Mouse (Mus musculus) frontal cortex, postnatal 14 days (tissue): ENCODE results near the gene Ano2.

Experiments used
- DNase-seq, 2 experiments: peaks; one replicate each; pipeline ENCODE4 v3.0.0; 2022; ENCODE audit warnings: low spot score in 2 of 2

Ano2 gene

GRCm38 (mm10) chr6:125914446-125914845, 224.2 kb downstream of the Ano2 start:
- DNase-seq = no peak

DNA sequence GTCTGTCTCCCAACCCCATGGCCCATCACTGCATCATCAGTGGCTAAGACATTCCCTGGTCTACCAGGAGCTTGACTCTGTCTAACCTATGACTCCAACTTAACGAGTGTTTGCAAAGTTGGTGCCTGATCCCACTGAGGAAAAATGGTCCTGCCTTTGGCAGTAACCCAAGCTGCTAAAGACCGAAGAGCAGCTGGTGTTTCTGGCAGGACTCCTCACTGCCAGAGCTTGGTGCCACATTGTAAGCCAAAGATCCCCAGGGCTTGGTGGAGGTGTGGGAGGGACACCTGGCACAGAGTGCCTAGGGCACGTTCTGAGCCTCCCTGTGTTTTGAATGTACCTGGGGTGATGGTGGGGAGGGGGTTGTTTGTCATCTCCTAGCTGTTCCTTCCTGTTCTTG, 232.5 kb downstream of the Ano2 start:
- no peak for DNase-seq

DNA sequence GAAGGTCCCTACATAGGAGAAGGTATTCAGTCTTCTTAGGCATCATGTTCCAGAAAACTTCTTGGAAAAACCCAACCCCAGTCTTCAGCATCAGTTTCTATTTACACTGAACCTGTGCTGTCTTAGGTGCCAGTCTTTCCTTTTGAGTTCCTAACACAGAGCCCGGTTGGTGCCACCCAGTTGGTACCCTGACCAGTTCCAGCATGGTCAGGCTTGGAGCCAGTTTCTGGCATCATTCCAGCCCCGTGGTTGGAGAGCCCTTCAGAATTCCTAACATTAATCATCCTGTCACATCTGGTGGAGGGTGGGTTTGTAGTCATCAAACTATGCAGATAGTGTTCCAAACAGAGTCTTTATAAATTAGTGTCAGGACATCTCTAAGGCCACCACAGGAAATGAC, 234.8 kb downstream of the Ano2 start:
- no peak for DNase-seq

DNA sequence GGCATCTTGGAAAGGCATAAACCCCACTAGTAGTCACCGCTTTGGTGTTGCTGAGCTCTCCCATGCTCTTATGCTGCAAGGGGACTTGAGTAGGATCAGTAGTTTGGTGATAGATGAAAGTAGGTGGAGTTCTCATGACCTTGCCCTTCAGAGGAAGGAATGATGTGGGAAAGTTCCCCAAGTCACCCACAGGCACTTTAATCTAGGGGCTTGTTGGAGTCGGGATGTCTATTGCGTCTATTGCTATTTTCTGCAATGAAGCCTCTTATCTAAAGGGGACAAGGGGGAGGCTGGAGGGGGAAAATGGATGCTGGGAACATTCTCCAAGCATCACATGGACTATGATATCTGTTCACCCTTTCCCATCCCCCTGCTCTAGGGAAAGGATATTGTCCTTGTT, 235.6 kb downstream of the Ano2 start:
- DNase-seq = no peak

- no peak for DNase-seq
Observed at GRCm38 (mm10) chr6:125931926-125932325, 241.7 kb downstream of the Ano2 start.

DNA sequence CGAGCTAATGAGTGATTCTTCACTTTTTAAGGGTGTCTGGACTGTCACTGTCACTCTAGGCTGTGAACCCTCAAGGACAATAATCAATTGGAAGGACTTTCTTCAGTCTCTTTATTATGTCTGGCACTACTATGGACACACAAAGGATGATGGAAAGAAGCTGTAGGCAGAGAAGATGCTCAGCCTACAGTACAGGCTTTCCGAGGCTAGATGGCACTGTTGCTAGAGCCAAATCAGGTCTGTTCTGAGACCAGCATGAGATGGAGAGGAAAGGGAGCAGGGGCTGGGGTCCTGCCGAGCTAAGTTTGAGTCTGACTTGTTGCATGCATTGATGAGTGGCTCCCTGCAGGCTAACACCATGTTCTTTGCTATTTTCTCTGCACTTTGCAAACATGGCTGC, 264.7 kb downstream of the Ano2 start:
- DNase-seq = peak; percentile 6 to 30

- DNase-seq = no peak
Observed at GRCm38 (mm10) chr6:125973551-125973950, 283.3 kb downstream of the Ano2 start.

DNA sequence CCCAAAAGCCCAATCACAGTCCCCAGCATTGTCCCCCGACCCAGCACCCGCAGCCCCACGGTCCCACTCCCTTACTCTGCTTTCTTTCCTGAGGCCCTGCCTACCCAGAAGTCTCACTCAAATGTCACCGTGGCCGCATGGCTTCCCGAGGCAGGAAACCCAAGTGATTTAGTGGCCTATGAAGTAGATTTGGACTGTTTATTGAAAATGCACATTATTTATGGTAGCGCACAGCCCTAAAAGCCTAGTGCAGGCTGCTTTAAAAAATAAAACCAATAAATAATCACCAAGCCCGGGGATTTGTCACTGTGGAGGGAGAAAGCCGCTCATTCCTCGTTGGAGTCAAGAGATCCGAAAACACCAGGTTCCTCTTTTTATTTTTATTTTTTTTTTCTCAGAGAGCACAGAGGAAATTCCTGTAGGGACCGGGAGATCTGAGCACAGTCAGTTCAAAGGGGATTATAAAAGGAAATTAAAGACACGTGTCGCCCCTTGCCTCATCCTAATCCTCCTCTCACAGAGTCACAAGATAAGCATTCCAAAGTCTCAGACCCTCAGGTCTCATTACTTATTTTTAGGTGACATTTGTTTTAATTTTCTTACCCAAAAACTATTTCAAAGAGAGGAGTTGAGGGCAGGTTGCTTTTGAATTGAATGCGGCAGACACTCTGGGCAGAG, 285.7 kb downstream of the Ano2 start:
- no peak for DNase-seq

DNA sequence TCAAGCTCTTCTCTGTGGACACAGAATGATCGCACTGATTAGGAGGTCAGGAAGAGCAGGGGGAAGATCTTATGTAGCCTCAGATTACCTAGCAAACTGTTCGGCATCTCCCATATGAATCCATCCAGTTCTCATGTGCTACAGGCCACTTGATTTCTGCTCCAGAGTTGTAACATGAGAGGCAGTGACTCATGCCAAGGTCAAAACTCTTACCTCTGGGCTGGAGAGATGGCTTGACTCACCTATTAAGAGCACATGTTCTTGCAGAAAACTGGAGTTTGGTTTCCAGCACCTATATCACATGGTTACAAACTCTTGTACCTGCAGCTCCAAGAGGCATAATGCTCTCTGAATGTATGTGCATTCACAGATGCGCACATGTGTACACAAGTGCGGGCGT, 289.4 kb downstream of the Ano2 start:
- DNase-seq = no peak

GRCm38 (mm10) chr6:125984050-125984449, 293.8 kb downstream of the Ano2 start:
- DNase-seq = no peak

DNA sequence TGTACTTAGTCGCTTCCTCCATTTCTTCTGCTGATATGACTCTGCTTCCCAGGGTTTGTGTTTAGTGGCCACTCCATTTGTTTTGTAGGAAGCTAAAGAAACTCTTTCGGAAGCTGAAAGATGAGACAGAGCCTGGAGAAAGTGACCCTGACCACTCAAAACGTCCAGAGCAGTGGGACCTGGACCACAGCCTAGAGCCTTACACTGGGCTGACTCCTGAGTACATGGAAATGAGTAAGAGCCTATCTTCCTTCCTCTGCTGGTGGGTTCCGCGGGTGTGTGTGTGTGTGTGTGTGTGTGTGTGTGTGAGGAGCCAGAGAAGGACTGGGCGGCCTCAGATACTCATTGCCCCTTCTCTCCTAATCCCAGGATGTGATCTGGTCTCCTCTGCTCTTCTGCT, 302.5 kb downstream of the Ano2 start:
- no peak for DNase-seq

DNA sequence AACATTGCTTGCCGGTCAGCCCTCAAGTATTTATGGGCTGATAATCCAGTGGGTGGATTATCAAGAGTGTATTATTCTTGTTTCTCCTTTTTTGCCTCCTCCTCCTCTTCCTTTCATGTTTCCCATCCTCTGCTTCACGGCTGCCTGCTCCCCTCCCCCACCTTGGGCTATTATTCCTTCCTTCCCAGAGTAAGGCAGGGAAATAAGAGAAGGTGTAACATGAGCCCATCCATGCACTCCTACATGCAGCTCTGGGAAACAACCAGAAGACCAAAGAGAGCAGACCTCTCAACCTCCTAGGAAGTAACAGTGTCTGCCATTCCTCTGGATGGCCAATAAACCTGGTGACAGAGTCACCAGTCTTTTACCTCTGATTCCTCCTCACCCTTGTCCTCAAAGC, 311.6 kb downstream of the Ano2 start:
- DNase-seq = no peak

DNA sequence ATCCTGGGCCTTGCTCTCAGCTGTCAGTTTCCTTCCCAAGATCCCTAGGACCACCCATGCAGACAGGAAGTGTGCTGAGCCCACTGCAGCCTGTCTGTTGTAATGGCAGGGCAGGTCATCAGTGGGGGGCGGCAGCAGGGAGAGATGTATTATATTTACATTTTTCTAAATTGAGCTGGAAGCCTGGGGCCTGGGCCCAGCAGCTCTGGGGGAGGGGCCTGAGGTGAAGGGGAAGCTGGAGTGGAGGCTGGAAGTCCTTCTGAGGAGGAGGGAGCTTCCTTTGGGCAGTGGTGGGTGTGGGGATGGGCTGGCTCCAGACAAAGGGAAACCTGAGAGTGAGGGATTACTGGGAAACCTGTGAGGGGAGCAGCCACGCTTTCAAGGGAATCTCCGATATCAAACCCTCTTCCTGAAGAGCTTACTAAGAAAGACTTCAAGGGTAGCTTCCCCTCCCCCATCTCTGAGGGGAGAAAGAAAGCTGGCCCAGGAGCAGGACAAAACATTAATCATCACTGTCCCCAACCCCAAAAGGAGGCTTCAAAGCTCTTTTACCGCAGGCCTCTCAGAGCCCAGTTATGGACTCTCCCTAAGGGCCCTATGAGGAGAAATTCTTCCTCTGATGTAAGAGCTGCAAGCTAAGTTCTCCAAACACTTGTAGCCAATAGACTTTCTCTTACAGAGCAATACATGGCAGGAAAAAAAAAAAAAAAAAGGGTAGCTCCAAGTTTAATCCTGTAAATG, 313.0 kb downstream of the Ano2 start:
- DNase-seq = no peak

DNA sequence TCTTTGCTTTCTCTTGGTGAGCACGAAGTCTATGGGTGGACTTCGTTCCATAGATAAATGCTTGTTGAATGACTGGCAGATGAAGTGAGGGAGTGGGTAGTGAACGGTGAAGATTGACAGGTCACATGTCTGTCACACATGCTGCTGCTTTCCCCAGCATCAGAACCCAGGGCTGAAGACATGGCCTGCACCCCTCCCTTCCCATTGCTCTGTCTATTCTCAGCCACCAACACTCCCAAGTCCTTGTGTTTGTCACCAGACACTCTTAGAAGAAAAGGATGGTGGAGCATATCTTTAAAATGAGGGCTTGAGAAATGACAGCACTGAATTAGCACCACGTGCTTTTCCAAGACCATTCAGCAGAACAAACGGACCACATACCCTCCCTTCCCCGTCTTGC, 316.4 kb downstream of the Ano2 start:
- DNase-seq = no peak

GRCm38 (mm10) chr6:126009083-126009482, 318.9 kb downstream of the Ano2 start:
- no peak for DNase-seq

- DNase-seq = no peak
Observed at GRCm38 (mm10) chr6:126016991-126017390, 326.8 kb downstream of the Ano2 start.

GRCm38 (mm10) chr6:126018411-126018810, 328.2 kb downstream of the Ano2 start:
- DNase-seq = no peak

DNA sequence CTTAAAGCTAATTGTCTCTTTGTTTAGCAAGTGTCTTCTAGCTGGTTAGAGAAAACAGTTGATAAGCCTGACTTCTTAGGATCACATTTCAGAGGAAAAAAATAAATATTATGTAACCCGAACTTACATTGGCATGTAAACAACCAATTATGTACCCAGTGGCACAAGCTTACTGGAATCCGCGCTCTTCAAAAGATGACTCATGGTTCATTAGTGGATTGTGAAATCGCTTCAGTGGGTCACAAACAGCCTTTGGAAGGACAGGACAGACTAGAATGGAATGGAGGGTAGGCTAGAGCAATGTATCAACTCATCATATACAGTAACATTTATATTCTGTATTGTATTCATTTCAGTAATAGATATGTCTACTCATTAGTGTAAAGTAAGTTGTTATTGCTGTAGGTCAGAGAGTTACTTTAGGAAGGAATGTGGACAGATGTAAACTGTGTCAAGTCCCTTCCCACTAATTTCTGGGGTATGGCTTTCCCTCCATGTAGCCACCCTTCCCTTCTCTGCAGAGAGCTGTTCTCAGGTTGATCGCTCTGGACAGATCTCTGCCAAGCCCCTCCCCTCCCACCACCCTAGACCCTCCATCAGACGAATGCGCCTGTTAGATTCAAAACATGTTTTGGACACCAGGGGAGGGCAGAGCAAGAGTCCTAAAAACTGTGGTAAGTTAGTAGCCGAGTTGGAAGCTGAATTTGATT, 343.6 kb downstream of the Ano2 start:
- DNase-seq = no peak

DNA sequence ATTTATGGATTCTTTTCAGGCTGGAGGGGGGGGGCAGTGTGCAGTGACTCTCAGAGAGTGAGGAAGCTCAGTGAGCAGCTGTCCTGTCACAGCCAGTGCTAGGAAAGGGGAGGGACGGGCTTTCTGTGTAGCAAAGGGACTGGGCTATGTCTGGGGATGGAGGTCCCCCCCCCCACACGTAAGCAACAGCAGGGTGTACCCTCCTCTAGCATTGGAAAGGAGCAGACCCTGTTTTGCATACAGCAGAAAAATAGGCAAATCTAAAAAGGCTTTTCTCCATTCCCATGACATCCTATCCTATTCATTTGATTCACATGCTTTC, 344.1 kb downstream of the Ano2 start:
- DNase-seq = no peak

DNA sequence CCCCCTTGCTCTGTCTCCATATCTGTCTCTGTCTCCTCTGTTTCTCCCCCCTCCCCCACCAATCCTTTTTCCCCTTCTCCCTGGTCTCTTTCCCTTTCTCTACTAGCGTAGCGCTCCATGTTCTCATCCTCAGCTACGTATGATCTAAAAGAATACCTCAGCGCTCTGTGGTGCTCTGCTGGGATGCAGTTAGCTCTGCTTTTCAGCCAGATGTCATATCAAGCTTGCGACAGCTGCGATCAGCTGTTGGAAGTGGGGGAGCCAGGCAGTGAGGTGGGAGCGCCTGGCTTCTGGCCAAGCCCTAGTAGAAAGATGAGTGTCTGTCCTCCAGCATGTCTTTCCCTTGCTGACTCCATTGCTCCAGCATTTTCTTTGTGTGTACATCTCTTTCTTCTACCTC, 344.5 kb downstream of the Ano2 start:
- DNase-seq = peak in 1 of 2 experiments; percentile 4

DNA sequence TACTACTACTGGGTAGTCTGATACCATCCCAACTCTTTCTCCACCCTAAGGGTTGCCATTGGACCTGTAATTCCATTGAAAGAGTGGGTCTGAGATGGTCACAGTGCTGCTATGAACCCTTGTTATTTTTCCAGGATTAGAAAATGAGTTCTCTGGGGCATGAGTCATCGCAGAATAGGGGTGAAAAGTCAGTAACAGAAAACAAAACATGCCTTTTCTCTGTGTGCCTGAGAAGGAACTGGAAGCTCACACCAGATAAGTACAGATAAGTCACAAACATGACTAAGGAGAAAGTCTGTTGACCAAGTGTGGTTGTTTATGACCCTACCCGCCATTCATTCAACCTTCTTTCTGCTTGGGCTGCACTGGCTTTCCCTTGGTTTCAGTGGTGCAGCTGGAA, 345.4 kb downstream of the Ano2 start:
- DNase-seq = no peak

DNA sequence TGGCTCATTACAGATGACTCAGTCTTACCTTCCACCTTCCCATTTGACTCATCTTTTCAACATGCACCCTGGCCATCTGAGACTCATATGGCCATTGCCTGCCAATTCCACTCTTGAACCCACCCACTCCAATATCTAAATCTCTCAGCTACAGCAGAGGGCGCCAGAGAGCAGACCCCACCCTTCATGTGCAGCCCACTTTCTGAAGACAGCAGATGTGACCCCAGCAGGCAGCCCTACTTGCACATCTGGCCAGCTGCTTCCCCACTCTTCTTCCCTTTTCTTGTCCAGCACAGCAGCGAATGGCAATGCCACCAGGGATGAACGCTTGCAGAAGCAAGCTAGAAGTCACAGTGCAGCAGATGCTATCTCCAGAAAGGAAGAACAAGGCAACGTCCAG, 355.7 kb downstream of the Ano2 start:
- no peak for DNase-seq

GRCm38 (mm10) chr6:126048206-126048605, 358.0 kb downstream of the Ano2 start:
- no peak for DNase-seq
